Mouse (Mus musculus): ENCODE data around the gene Gm43064.

The Gm43064 gene

GRCm38 (mm10) chr3:103857036-103857805 lies 47.8 kb downstream of the Gm43064 start:
- no peak for DNase-seq

GRCm38 (mm10) chr3:103857977-103858563 lies 48.7 kb downstream of the Gm43064 start:
- DNase-seq: no peak

- no peak for DNase-seq
Observed at GRCm38 (mm10) chr3:103858881-103859801, 49.8 kb downstream of the Gm43064 start, which contains the start of gene Ptpn22. Gene Ptpn22, plus strand, starts transcription at chr3:103859795.

GRCm38 (mm10) chr3:103859851-103860391 lies 50.5 kb downstream of the Gm43064 start:
- peak; percentile 19 for DNase-seq

GRCm38 (mm10) chr3:103862721-103863220 lies 53.4 kb downstream of the Gm43064 start:
- DNase-seq: no peak

GRCm38 (mm10) chr3:103864200-103864599 lies 54.8 kb downstream of the Gm43064 start:
- no peak for DNase-seq

GRCm38 (mm10) chr3:103867424-103867971 lies 58.1 kb downstream of the Gm43064 start:
- no peak for DNase-seq

- no peak for DNase-seq
Observed at GRCm38 (mm10) chr3:103868008-103868407, 58.6 kb downstream of the Gm43064 start.

- DNase-seq: no peak
Observed at GRCm38 (mm10) chr3:103872663-103873098, 63.3 kb downstream of the Gm43064 start.

- DNase-seq: no peak
Observed at GRCm38 (mm10) chr3:103874329-103874728, 65.0 kb downstream of the Gm43064 start.

- DNase-seq: no peak
Observed at GRCm38 (mm10) chr3:103885946-103886345, 76.6 kb downstream of the Gm43064 start.

- peak; percentile 26 for DNase-seq
Observed at GRCm38 (mm10) chr3:103887581-103887980, 78.2 kb downstream of the Gm43064 start.

Measured in liver (tissue).